Mouse (Mus musculus) left cerebral cortex, adult 2 months (tissue): ENCODE data around the gene Prl3c1. TPM values are rescaled to one million over a fixed set of nuclear protein-coding genes. Genes with fewer than 3 reads are reported as not detected.
"Not testable (repeated sequence)": the region's sequence is repeated elsewhere in the genome, so short reads cannot be mapped to it uniquely, and the experiment has no call there.

Experiments used
- DNase-seq, 2 experiments: peaks; one replicate each; pipeline ENCODE4 v3.0.0; 2021 to 2022; ENCODE audit warnings: low spot score in 2 of 2, mixed read lengths in 1 of 2; ENCODE audit errors: extremely low spot score in 1 of 2
- H3K27ac ChIP-seq: fragments of 200-600 bp; 2 replicates; pipeline ENCODE4 v1.8.1; 2022
- H3K4me3 ChIP-seq: fragments of 200-600 bp; 2 replicates; pipeline ENCODE4 v1.8.1; 2022
- CTCF ChIP-seq: fragments of 200-600 bp; IDR thresholded peaks from 2 replicates; pipeline ENCODE4 v1.8.1; 2022; ENCODE audit warnings: antibody characterized with exemption, mild to moderate bottlenecking, moderate library complexity
- intact Hi-C: fragments of 180-260 bp; cut with DNase I; formaldehyde crosslinking; loops from one replicate; pipeline ENCODE4 v1.15.1; 2025
- long read RNA-seq, 2 experiments: library from polyadenylated mRNA; stranded (forward); transcript quantifications; one replicate each; pipeline ENCODE4 v2.0.0; 2021; ENCODE audit warnings: borderline mapping rate in 2 of 2
- total RNA-seq, 2 experiments: library from RNA; stranded (reverse); gene quantifications; 2 replicates each; pipeline ENCODE4 v1.2.3; 2021

The Prl3c1 gene
- not detected for total RNA-seq
- long read RNA-seq, experiment 1: 0 reads
- long read RNA-seq, experiment 2: 0 reads

DNA sequence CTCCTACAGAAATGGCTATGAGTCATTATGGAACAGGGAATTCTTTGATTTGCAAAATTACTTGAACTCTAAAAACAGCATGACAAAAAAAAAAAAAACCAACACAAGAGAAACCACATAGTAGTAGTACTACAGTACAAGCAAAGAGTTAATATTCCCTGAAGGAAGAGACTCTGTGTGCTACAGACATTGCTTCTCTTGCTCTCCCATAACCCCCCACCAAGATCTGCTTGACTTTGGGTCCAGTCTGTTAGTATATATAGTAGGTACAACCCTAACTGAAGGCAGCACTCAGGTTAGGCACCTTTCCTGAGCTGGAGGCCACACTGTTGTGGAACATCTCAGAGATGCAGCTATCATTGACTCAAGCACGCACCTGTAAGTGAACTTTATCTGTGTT lies at the start of gene Prl3c1:
Gene Prl3c1, plus strand, starts transcription at position 301 of the 400 bp plus-strand sequence.
- intact Hi-C loops: no loop called here
- Histone ChIP-seq H3K27ac (no peak within 1 kb of the TSS), H3K4me3 (no peak within 1 kb of the TSS)
- no peak for DNase-seq
- TF ChIP-seq CTCF: no peak

DNA sequence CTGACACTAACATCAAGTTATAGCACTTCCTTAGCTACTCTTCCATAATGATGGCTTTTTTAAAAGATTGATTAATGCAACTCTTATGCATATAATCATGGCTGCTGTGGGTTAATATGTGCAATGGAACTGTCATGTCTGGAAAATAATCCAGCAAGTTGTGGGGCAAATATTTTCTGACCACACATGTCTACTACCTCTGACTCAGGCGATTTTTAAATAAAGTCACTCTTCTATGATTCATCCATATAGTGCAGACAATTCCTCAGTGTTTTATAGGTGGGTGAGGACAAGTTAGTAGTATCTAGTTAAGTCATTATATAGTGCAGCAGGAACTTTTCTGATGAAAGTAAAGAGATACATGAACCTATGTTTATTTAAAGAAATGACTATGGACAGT lies 48.2 kb upstream of the Prl3c1 start:
- H3K27ac ChIP-seq: no peak overlapping the region
- TF ChIP-seq CTCF: no peak
- DNase-seq: no peak
- intact Hi-C loops: no loop called here
- H3K4me3 ChIP-seq: no peak overlapping the region

DNA sequence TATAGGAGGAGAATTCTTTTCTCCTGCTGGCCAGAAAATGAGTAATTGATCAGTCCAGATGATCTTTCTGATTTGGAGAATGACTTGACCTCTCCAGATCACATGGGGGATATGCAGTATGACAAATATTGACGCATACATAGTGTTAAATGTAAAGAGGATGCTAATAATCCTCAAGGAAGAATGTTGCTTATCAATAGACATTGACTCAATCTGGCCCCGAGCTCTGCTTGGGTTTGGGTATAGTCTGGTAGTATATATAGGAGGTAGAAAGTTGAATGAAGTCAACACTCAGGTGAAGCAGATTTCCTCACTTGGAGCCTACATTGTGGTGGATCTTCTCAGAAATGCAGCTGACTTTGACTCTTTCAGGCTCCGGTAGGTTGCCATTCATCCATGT lies 40.0 kb upstream of the Prl3c1 start, which contains the start of gene Prl3d3:
Gene Prl3d3, plus strand, starts transcription at position 301 of the 400 bp plus-strand sequence.
- H3K27ac ChIP-seq, H3K4me3 ChIP-seq, intact Hi-C loops, DNase-seq: not testable (repeated sequence)

DNA sequence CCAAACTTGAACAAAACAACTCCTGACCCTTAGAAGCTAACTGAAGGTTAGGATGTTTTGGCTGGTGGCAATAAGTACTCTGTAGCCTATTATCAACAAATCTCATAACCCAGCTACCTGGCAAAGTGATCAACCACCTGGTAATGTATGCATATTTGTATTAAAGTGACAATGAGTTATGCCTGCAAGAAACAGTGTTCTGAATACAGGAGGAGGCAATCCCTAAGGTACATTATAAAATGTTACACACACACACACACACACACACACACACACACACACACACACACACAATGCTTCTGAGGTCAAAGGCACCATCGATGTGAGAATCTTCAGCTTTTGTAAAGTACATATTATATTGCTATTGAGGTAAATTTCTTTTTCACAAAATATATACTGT lies 45.1 kb downstream of the Prl3c1 start, which contains the start of gene Prl3b1:
Gene Prl3b1, plus strand, starts transcription at position 301 of the 400 bp plus-strand sequence.
- no peak for DNase-seq
- intact Hi-C loops: no loop called here
- Histone ChIP-seq H3K4me3 (no peak within 1 kb of the TSS), H3K27ac (no peak within 1 kb of the TSS)
- no peak for TF ChIP-seq CTCF

Other genes with a start within 250 kb of the Prl3c1 start
- gene Prl, start 139.1 kb upstream of the Prl3c1 start, total RNA-seq: not detected
- not detected for gene Prl3d1, start 102.5 kb upstream of the Prl3c1 start, total RNA-seq
- gene Prl3d2, start 75.0 kb upstream of the Prl3c1 start, total RNA-seq: not detected
- gene Prl3d3, start 39.9 kb upstream of the Prl3c1 start, total RNA-seq: not detected
- not detected for gene Prl3b1, start 45.2 kb downstream of the Prl3c1 start, total RNA-seq
- not detected for gene Prl3a1, start 62.8 kb downstream of the Prl3c1 start, total RNA-seq
- not detected for gene Prl6a1, start 116.0 kb downstream of the Prl3c1 start, total RNA-seq
- gene Prl8a2, start 149.0 kb downstream of the Prl3c1 start, total RNA-seq: not detected
- not detected for gene Prl2b1, start 194.2 kb downstream of the Prl3c1 start, total RNA-seq
- gene Prl8a6, start 242.0 kb downstream of the Prl3c1 start, total RNA-seq: not detected